Mouse (Mus musculus): ENCODE measurements at regions not wholly inside any gene's neighbourhood (a gene's known extent, or its start where the extent isn't known, plus 50 kb on each side); places are given as distances from the start of the nearest gene placed in this dataset.

GRCm38 (mm10) chr2:117910781-117911180 lies 200.9 kb upstream of the Thbs1 start:
- DNase-seq (ENCODE audit: low spot score in 2 of 2), result no peak

GRCm38 (mm10) chr2:117912722-117913121 lies 199.0 kb upstream of the Thbs1 start:
- DNase-seq (ENCODE audit: low spot score in 2 of 2), result no peak

- DNase-seq (ENCODE audit: low spot score in 2 of 2), result no peak
Measured at GRCm38 (mm10) chr2:117913846-117914245, 197.8 kb upstream of the Thbs1 start.

- no peak for DNase-seq (ENCODE audit: low spot score in 2 of 2)
Measured at GRCm38 (mm10) chr2:117915821-117916220, 195.9 kb upstream of the Thbs1 start.

DNA sequence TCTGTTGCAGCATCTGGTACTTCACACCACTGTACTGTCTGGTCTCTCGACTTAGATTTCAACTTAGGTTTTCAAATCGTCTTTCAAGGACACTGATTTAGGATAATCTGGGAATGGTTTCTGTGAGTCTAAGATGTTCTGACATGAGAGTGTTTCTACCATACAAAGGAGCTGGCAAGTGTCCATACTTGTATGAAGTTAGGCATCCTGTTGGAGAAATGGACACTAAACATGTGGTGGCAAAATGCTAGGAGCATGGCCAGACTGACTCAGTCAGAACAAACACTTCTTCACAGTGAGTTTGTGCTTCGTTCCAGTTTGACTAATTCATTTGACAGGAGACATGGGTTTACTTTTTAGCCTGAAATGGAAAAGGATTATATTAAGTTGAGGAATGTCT lies 194.5 kb upstream of the Thbs1 start:
- no peak for DNase-seq (ENCODE audit: low spot score in 2 of 2)

- no peak for DNase-seq (ENCODE audit: low spot score in 2 of 2)
Measured at GRCm38 (mm10) chr2:117924877-117925276, 186.8 kb upstream of the Thbs1 start.

DNA sequence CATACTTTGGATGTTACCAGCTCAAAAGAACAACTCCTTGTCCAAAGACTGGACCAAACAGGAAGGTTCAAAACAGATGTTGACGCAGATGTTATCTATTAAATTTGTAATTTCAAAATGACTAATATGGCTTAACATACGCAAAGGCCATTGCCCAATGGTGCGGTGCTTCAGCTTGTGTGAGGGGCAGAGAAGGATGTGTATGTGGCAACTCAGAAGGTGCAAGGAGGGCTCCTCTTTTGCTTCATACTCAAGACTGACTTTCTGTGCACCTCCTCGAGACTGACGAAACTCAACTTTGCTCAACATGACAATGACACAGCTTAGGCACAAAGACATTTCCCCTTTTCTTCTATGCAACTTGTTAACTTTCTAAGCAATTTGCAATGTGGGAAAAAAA lies 186.3 kb upstream of the Thbs1 start:
- DNase-seq (ENCODE audit: low spot score in 2 of 2), result no peak

DNA sequence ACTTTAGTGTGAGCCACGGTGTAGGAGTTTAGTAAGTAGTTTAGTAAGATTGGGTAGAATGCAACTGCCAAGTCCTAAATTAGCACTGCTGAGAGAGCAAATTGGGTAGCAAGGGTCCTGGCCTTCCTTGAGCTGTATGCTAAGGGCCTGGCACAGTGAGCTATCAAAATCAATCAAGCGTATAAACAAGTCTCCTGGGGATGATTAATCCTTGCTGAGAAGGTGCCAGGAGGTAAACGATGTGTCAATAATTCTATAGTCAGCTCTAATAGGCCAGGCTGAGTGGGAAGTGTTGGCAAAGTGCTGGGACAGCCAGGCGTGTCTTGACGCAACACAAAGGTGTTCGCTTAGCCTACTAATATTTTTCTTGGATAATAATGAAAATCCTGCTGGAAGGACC lies 183.6 kb upstream of the Thbs1 start:
- no peak for DNase-seq (ENCODE audit: low spot score in 2 of 2)

- DNase-seq (ENCODE audit: low spot score in 2 of 2), result no peak
Measured at GRCm38 (mm10) chr2:117929586-117929985, 182.1 kb upstream of the Thbs1 start.

GRCm38 (mm10) chr2:117930895-117931537 lies 180.7 kb upstream of the Thbs1 start:
- DNase-seq (ENCODE audit: low spot score in 2 of 2), result no peak

GRCm38 (mm10) chr2:117936590-117936989 lies 175.1 kb upstream of the Thbs1 start:
- DNase-seq (ENCODE audit: low spot score in 2 of 2), result no peak

- DNase-seq (ENCODE audit: low spot score in 2 of 2), result no peak
Measured at GRCm38 (mm10) chr2:117938283-117939049, 173.2 kb upstream of the Thbs1 start.

DNA sequence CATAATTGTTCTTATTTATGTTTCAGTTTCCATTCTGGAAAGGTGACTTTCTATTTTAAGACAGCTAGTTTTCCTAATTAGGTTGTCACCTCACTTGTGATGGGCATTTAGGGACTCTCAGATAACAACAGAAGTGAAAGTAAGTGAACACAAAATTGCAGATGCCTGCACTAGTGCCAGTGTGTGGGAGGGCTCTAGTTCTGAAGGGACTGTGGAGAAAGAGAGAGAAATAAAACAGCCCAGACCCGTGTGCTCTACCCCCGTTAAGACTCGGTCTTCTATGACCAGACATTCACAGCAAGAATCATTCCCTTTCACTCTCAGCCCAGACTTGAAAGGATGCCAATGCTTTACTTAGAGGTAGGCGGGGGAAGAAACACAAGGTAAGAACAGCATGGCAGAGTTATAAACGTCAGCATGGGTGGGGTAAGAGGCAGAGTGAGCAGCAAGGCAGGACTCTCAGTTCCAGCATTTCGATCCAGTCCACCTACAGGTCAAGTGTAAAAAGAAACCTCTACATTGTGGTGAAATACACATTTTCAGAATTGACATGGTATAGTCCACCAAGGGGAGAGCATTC lies 170.1 kb upstream of the Thbs1 start:
- DNase-seq (ENCODE audit: low spot score in 2 of 2), result no peak

DNA sequence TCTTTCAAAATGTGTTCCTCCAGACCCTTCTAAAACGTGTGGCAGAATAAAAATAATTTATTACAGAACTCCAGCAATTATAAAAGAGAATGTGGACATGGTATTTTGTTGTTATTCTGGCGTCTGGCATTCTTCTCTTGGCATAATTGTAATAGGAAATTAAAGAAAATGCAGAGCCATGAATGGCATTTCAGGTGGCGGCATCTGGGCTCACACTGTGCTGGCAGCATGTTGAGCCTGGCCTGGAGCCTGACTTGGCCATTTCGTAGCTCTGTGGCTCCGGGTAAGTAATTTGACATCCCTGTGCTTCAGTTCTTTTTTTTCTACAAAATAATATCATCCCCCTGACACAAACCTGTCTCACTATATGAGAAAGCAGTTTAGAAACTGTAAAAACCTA lies 168.0 kb upstream of the Thbs1 start:
- DNase-seq (ENCODE audit: low spot score in 2 of 2), result no peak

DNA sequence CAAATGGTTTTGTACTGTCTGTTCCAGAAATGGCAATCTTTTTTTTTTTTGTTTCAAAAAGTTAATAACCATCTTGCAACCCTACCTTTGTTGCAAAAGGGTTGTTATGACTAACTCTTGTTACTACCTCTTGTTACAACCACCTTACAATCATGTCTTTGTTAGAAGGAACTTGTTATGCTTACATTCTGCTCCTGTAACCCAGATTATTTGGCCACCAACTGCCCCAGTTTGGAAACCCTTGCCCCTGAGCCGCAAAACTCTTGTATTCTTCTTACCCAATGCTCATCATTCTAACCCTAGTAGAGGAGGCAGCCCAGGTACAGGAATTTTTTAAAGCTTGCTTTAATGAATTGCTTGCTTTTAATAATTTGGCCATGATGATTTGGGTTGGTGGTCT lies 167.4 kb upstream of the Thbs1 start:
- DNase-seq (ENCODE audit: low spot score in 2 of 2), result no peak

DNA sequence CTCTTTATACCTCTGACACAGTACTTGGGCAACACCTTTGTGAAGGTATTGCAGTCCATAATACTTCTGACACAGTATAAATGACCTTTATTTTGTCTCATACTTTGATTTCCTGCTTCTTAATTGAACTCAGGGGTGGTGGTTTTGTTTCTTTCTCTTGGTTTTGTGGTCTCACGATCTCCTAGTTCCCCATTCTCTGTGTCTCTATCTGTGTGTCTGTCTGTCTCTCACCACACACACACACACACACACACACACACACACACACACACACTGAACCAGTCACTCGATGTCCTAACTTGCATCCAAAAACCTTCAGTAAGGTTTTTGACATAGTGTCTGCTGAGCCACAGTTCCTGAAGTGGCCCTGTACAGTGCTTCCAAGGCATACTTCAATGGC lies 166.7 kb upstream of the Thbs1 start:
- no peak for DNase-seq (ENCODE audit: low spot score in 2 of 2)

- DNase-seq (ENCODE audit: low spot score in 2 of 2), result no peak
Measured at GRCm38 (mm10) chr2:117950431-117951336, 161.0 kb upstream of the Thbs1 start.

DNA sequence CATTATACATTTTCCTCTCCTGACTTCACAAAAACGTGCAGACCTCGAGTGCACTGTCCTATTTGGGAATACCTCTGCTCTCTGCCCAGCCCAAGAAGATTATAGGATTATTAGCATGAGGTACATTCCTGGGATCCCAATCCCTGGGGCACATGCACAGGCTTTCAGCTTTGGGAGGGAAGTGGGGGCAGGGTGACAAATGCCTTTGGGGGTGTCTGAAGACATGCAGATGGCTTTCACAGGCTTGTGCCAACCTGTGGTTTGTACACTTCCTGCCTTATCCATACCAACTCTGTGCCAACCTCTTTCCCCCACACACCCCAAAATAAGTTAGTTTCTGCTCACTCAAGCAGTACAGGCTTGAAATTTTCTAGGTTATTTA lies 160.3 kb upstream of the Thbs1 start:
- DNase-seq (ENCODE audit: low spot score in 2 of 2), result no peak

DNA sequence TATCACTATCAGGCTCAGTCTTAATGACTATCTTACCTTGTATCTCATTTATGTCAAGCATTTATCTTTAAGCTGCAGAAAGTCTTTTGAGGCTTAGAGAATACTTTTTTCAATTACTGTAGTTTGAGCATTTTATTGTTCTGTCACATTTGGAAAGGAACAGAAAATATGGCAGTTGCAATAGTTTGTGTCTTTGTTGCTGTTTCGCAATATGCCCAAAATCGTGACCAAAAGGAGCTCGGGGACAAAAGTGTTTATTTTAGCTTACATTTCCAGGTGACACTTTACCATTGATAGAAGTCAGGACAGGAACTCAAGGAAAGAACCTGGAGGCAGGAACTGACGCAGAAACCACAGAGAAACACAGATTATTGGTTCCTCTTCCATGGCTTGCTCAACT lies 152.9 kb upstream of the Thbs1 start:
- no peak for DNase-seq (ENCODE audit: low spot score in 2 of 2)

DNA sequence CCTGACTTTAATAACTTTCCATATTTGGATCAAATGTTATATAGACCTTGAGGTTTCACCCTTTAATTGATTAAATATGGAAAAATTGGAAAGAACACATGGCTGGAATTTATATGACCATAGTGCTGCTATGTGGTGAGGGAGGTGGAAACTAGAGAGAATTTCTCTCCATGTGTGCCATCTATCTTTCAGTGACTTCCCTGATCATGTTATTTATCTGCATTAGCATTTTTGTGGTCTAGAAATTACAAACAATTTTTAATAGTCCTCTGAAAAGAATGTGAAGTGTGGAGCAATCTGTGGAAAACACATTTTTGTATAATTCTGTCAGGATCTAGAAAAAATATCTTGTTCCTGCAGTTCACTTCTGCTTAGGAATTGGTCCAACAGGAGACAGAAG lies 152.2 kb upstream of the Thbs1 start:
- no peak for DNase-seq (ENCODE audit: low spot score in 2 of 2)

GRCm38 (mm10) chr2:117962531-117962930 lies 149.1 kb upstream of the Thbs1 start:
- DNase-seq (ENCODE audit: low spot score in 2 of 2), result no peak

GRCm38 (mm10) chr2:117963526-117963925 lies 148.2 kb upstream of the Thbs1 start:
- DNase-seq (ENCODE audit: low spot score in 2 of 2), result no peak
